Mouse (Mus musculus) heart, adult 2 months (tissue): ENCODE data around the gene Tm7sf3.

ENCODE experiments used
- CTCF ChIP-seq: fragments of 200-600 bp; IDR thresholded peaks from 2 replicates; pipeline ENCODE4 v1.8.1; 2022; ENCODE audit warnings: antibody characterized with exemption, mild to moderate bottlenecking, moderate library complexity
- POLR2A ChIP-seq: fragments of 200-500 bp; IDR thresholded peaks from 2 replicates; pipeline ENCODE4 v1.6.1; 2011; ENCODE audit warnings: mild to moderate bottlenecking, low read depth, low read length, control low read depth; ENCODE audit not compliant: insufficient read depth

DNA sequence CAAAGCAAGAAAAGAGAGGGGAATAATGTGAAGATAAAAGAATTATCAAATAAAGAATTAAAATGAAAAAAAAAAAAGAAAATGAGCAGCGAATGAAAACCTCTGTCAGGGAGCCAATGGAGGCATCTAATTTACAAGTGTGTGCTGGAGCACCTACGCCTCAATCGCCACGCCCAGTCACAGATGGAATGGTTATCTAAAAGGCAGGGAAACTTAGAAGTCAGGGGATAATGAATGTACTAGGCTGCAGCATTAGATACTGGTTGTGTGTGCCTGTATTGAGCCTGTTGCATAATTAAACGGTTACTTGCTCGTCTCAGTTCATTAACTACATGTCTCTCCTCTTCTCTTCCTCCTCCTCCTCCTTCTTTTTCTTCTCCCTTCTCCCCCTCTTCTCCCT lies 31.2 kb downstream of the Tm7sf3 start:
- TF ChIP-seq POLR2A (no peak), CTCF (no peak)
